Mouse (Mus musculus): ENCODE measurements around the gene Atg4c. TPM values are rescaled to one million over a fixed set of nuclear protein-coding genes. Genes with fewer than 3 reads are reported as not detected.

The Atg4c gene
- 2.4 and 15.2 TPM in 2 replicates for total RNA-seq (2014; rRNA removed; ENCODE audit: low replicate concordance)
- 6.2 and 6.7 TPM in 2 replicates for polyA plus RNA-seq (2015; fragmentation: Nextera tagmentation; extraction: Ambion mirVana)

DNA sequence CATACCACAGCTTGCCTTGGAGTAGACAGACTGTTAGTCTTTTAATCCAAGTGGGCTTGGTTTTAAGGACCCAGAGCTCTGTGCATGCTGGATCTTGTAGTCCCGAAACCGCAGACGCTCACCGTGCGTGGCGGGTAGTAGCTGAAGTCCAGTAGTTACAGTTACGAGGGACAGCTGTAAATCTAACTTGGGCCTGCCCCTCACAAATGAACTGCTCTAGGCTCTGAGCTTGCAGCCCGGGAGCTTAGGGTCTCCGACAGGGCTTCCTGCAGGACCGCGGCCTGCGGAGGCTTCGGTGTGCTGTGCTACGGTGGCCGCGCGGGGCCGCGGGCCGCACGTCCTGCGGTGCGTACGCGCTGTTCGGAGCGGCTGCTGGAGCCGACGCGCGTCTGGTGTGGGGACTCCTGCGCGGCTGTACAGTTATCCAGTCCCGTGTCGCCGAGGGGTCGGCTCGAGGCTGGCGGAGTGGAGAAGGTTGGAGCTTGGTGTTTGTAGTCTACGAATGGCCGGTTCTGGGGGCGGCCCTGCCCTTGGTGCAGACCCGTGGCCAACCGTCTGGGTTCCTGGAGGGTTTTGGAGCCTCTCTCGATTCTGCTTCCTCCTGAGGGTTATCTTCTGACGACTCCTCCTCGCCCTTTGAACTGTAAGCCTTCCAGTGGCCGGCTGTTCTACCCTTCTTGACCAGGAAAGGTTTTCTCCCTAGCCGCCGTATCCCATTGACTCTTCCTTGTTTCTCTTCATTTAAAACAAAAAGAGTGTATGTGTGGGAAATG is at the start of gene Atg4c:
Atg4c (plus strand) TSS at position 125 of the 773 bp plus-strand sequence.
- peak within 1 kb of the TSS; percentile 91 for H3K27ac ChIP-seq (ENCODE audit: low read depth)
- TF ChIP-seq CTCF (IDR thresholded peaks at IDR 0.05; ENCODE audit: low read depth) (no peak), EP300 (IDR thresholded peaks at IDR 0.05; ENCODE audit: low read depth) (no peak)
- DNase-seq (ENCODE audit: low spot score): peak; percentile 75
- no peaks in the 10 kb centered on the region for H3K9me3 ChIP-seq (replicated peaks; ENCODE audit: control insufficient read depth, low read length)
- H3K9ac ChIP-seq (replicated peaks; ENCODE audit: low read depth, low read length): peak within 1 kb of the TSS; percentile 84
- under 1% methylated on average over 50 of the region's 50 CpGs for WGBS
- H3K27me3 ChIP-seq (ENCODE audit: control insufficient read depth, insufficient read depth, low read length): no peaks in the 10 kb centered on the region
- H3K36me3 ChIP-seq (replicated peaks; ENCODE audit: control insufficient read depth, insufficient read depth, low read length): no peaks in the 10 kb centered on the region
- peak within 1 kb of the TSS; percentile 86 for H3K4me3 ChIP-seq (ENCODE audit: low read depth, low read length)
- ATAC-seq (ENCODE audit: insufficient read depth, low read depth): peak; percentile 97
- H3K4me2 ChIP-seq (ENCODE audit: low read depth, low read length): peak within 1 kb of the TSS; percentile 77
- H3K4me1 ChIP-seq (ENCODE audit: control insufficient read depth, insufficient read depth): 0 out of 2 replicates have a peak, but pooled peaks cover 6% of the 10 kb centered on the region

DNA sequence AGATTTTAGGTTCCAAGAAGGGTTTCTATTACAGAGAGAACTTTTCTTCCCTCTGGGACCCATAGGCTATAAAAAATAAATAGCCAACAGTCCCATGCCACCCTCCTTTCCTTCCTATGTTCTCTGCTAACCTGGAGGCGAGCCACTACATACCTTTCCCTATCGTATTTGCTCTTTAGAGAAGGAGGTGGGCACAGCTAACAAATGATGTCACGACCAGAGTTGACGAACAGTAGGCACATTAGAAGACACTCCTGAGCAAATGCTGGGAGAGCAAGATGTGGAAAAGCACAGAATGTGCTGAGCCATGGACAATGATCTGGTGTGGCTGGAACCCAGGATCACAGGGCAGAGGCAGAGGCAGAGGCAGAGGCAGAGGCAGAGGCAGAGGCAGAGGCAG is 42.3 kb upstream of the Atg4c start:
- no peak overlapping the region for H3K4me3 ChIP-seq (ENCODE audit: low read depth, low read length)
- H3K27ac ChIP-seq (ENCODE audit: low read depth): no peak overlapping the region
- H3K4me2 ChIP-seq (ENCODE audit: low read depth, low read length): no peak overlapping the region
- no peaks in the 10 kb centered on the region for H3K4me1 ChIP-seq (ENCODE audit: control insufficient read depth, insufficient read depth)
- no peaks in the 10 kb centered on the region for H3K36me3 ChIP-seq (replicated peaks; ENCODE audit: control insufficient read depth, insufficient read depth, low read length)
- H3K27me3 ChIP-seq (ENCODE audit: control insufficient read depth, insufficient read depth, low read length): peaks cover 3% of the 10 kb centered on the region; the same call in 1 of the 2 replicates
- no peak for TF ChIP-seq EP300 (IDR thresholded peaks at IDR 0.05; ENCODE audit: low read depth)
- TF ChIP-seq CTCF (IDR thresholded peaks at IDR 0.05; ENCODE audit: low read depth): no peak
- DNase-seq (ENCODE audit: low spot score) (no peak), ATAC-seq (ENCODE audit: insufficient read depth, low read depth) (no peak)
- no peaks in the 10 kb centered on the region for H3K9me3 ChIP-seq (replicated peaks; ENCODE audit: control insufficient read depth, low read length)
- H3K9ac ChIP-seq (replicated peaks; ENCODE audit: low read depth, low read length): no peak overlapping the region
- WGBS: 86% methylated on average over 4 of the region's 4 CpGs

DNA sequence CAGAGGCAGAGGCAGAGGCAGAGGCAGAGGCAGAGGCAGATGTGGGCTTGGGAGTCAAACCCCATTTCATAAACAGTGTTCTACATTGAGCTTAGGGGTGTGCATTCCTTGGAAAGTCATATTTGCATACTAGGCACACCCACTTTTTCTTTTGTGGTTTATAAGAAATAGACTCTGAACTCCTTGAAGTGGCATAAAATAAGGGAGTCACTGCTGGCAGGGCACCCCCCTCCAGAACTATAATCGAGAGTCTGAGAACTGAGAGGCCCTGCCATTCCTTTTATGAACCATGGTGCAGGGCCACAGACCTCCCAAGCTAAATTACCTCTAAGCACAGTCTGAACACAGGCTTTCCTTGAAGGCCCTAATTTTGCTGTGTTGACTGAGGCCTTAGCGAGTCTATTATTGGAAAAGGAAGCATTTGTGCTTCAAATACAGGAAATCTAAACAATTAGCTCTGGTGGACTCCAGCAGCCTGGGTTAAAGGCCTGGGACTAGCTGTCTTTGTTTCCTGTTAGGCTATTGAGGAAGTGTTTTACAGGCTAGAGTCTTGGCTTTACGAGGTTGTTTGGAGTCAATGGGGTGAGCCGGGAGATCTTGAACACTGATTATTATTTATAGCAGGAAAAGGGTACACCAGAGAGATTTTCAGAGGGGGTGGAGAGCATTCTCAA is 41.7 kb upstream of the Atg4c start:
- TF ChIP-seq EP300 (IDR thresholded peaks at IDR 0.05; ENCODE audit: low read depth) (no peak), CTCF (IDR thresholded peaks at IDR 0.05; ENCODE audit: low read depth) (no peak)
- WGBS: 48% methylated on average over 4 of the region's 4 CpGs
- no peak overlapping the region for H3K4me3 ChIP-seq (ENCODE audit: low read depth, low read length)
- ATAC-seq (ENCODE audit: insufficient read depth, low read depth) (no peak), DNase-seq (ENCODE audit: low spot score) (no peak)
- H3K4me1 ChIP-seq (ENCODE audit: control insufficient read depth, insufficient read depth): no peaks in the 10 kb centered on the region
- no peaks in the 10 kb centered on the region for H3K36me3 ChIP-seq (replicated peaks; ENCODE audit: control insufficient read depth, insufficient read depth, low read length)
- no peak overlapping the region for H3K27ac ChIP-seq (ENCODE audit: low read depth)
- H3K27me3 ChIP-seq (ENCODE audit: control insufficient read depth, insufficient read depth, low read length): peaks cover 3% of the 10 kb centered on the region; the same call in 1 of the 2 replicates
- H3K9ac ChIP-seq (replicated peaks; ENCODE audit: low read depth, low read length): no peak overlapping the region
- no peak overlapping the region for H3K4me2 ChIP-seq (ENCODE audit: low read depth, low read length)
- no peaks in the 10 kb centered on the region for H3K9me3 ChIP-seq (replicated peaks; ENCODE audit: control insufficient read depth, low read length)

- no peak overlapping the region for H3K4me3 ChIP-seq (ENCODE audit: low read depth, low read length)
- H3K4me2 ChIP-seq (ENCODE audit: low read depth, low read length): no peak overlapping the region
- H3K9ac ChIP-seq (replicated peaks; ENCODE audit: low read depth, low read length): no peak overlapping the region
- TF ChIP-seq EP300 (IDR thresholded peaks at IDR 0.05; ENCODE audit: low read depth) (no peak), CTCF (IDR thresholded peaks at IDR 0.05; ENCODE audit: low read depth) (no peak)
- 49% methylated on average over 11 of the region's 11 CpGs for WGBS
- no peaks in the 10 kb centered on the region for H3K4me1 ChIP-seq (ENCODE audit: control insufficient read depth, insufficient read depth)
- no peak for ATAC-seq (ENCODE audit: insufficient read depth, low read depth)
- no peak for DNase-seq (ENCODE audit: low spot score)
- no peaks in the 10 kb centered on the region for H3K36me3 ChIP-seq (replicated peaks; ENCODE audit: control insufficient read depth, insufficient read depth, low read length)
- H3K9me3 ChIP-seq (replicated peaks; ENCODE audit: control insufficient read depth, low read length): no peaks in the 10 kb centered on the region
- H3K27me3 ChIP-seq (ENCODE audit: control insufficient read depth, insufficient read depth, low read length): peaks cover 10% of the 10 kb centered on the region; the same call in 1 of the 2 replicates
- no peak overlapping the region for H3K27ac ChIP-seq (ENCODE audit: low read depth)
These were observed 37.0 kb upstream of the Atg4c start for GRCm38 (mm10) chr4:99156641-99157307.

DNA sequence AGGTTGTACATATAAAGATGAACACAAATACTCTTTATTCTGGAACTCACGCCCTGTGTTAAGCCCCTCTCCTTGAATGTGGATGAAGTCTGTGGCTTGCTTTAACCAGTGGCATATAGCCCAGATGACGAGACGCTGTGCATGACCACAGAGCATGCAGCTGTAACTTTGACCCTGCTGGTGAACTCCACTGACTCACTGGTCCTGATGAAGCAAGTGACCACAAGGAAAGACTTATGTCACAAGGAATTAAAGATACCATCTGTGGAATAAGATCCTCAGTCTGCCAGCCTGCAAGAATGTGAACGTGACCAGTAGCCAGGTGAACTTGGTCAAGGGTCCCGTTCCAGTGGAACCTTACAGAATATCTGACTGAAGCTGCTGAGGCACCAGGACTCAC is 35.2 kb upstream of the Atg4c start:
- DNase-seq (ENCODE audit: low spot score) (no peak), ATAC-seq (ENCODE audit: insufficient read depth, low read depth) (no peak)
- Histone ChIP-seq H3K4me3 (ENCODE audit: low read depth, low read length) (no peak overlapping the region), H3K27me3 (ENCODE audit: control insufficient read depth, insufficient read depth, low read length) (peaks cover 10% of the 10 kb centered on the region; the same call in 1 of the 2 replicates), H3K36me3 (replicated peaks; ENCODE audit: control insufficient read depth, insufficient read depth, low read length) (no peaks in the 10 kb centered on the region), H3K4me1 (ENCODE audit: control insufficient read depth, insufficient read depth) (no peaks in the 10 kb centered on the region), H3K9ac (replicated peaks; ENCODE audit: low read depth, low read length) (no peak overlapping the region), H3K9me3 (replicated peaks; ENCODE audit: control insufficient read depth, low read length) (no peaks in the 10 kb centered on the region), H3K27ac (ENCODE audit: low read depth) (no peak overlapping the region), H3K4me2 (ENCODE audit: low read depth, low read length) (no peak overlapping the region)
- TF ChIP-seq EP300 (IDR thresholded peaks at IDR 0.05; ENCODE audit: low read depth): no peak
- no peak for TF ChIP-seq CTCF (IDR thresholded peaks at IDR 0.05; ENCODE audit: low read depth)
- WGBS: 80% methylated on average over 5 of the region's 5 CpGs
